Mouse (Mus musculus): Measurements from ENCODE around the gene Dclk3.

- TF ChIP-seq POLR2A (IDR thresholded peaks at IDR 0.05; ENCODE audit: insufficient read depth, low read length) = no peak
- no peak for TF ChIP-seq CTCF (IDR thresholded peaks at IDR 0.05; ENCODE audit: low read depth, low read length)
- no peak for TF ChIP-seq EP300 (IDR thresholded peaks at IDR 0.05; ENCODE audit: insufficient read depth, low read depth, low read length)
Measured at GRCm38 (mm10) chr9:111514586-111515473, 75.9 kb downstream of the Dclk3 start.

Measured in ES-Bruce4 (cell line).